Mouse (Mus musculus) embryonic fibroblast, embryonic 13.5 days (primary cell): ENCODE data around the gene Tmem115. TPM values are rescaled to one million over a fixed set of nuclear protein-coding genes. Genes with fewer than 3 reads are reported as not detected.

Source experiments
- H3K27ac ChIP-seq: 2 replicates; pipeline ENCODE4 v1.5.1; 2012; ENCODE audit warnings: low read length, control low read depth, inconsistent platforms; ENCODE audit not compliant: insufficient read depth
- H3K4me1 ChIP-seq: 2 replicates; pipeline ENCODE4 v1.6.1; 2011; ENCODE audit warnings: low read length; ENCODE audit not compliant: control insufficient read depth, insufficient read depth
- H3K4me3 ChIP-seq: 2 replicates; pipeline ENCODE4 v1.5.1; 2011; ENCODE audit warnings: mild to moderate bottlenecking, control low read depth, low read length; ENCODE audit not compliant: insufficient read depth
- CTCF ChIP-seq: IDR thresholded peaks from 2 replicates; pipeline ENCODE4 v1.5.1; 2011; ENCODE audit warnings: mild to moderate bottlenecking, control low read depth, low read length, moderate library complexity, borderline replicate concordance; ENCODE audit not compliant: insufficient read depth
- POLR2A ChIP-seq: IDR thresholded peaks from 2 replicates; pipeline ENCODE4 v1.6.1; 2011; ENCODE audit warnings: low read depth, mild to moderate bottlenecking, control low read depth, low read length, moderate library complexity
- polyA plus RNA-seq: library from polyadenylated mRNA; stranded (reverse); fragments of >200 nt; gene quantifications from 2 replicates; pipeline ENCODE4 v1.2.4, GENCODE M21; 2011; ENCODE audit warnings: low read depth; ENCODE audit not compliant: missing spikeins, insufficient read length

Tmem115 gene
- polyA plus RNA-seq, 1 experiment, result 21.4 TPM

GRCm38 (mm10) chr9:107548820-107549219 is 15.1 kb downstream of the Tmem115 start:
- TF ChIP-seq POLR2A (no peak), CTCF (no peak)
- Histone ChIP-seq H3K4me1 (peaks cover 5% of the 10 kb centered on the region; the same call in 1 of the 2 replicates), H3K27ac (no peak overlapping the region), H3K4me3 (no peak overlapping the region)

GRCm38 (mm10) chr9:107549297-107550074 is 15.7 kb downstream of the Tmem115 start:
- H3K27ac ChIP-seq, result no peak overlapping the region
- peaks cover 5% of the 10 kb centered on the region; the same call in 1 of the 2 replicates for H3K4me1 ChIP-seq
- TF ChIP-seq CTCF, result no peak
- no peak for TF ChIP-seq POLR2A
- no peak overlapping the region for H3K4me3 ChIP-seq

GRCm38 (mm10) chr9:107550491-107551116 is 16.9 kb downstream of the Tmem115 start:
- Histone ChIP-seq H3K4me1 (peaks cover 5% of the 10 kb centered on the region; the same call in 1 of the 2 replicates), H3K4me3 (no peak overlapping the region), H3K27ac (no peak overlapping the region)
- TF ChIP-seq CTCF, result no peak
- no peak for TF ChIP-seq POLR2A

- Histone ChIP-seq H3K4me1 (peaks cover 5% of the 10 kb centered on the region; the same call in 1 of the 2 replicates), H3K27ac (peak within 1 kb of the TSS; percentile 27), H3K4me3 (peak within 1 kb of the TSS; percentile 62)
- TF ChIP-seq POLR2A (peak; percentile 83), CTCF (no peak)
Observed at GRCm38 (mm10) chr9:107551117-107551889, 17.6 kb downstream of the Tmem115 start, which contains the start of gene Rassf1. TSS of gene Rassf1 (plus strand) at chr9:107551555.

GRCm38 (mm10) chr9:107551890-107552355 is 18.2 kb downstream of the Tmem115 start:
- peak overlapping the region; percentile 62 for H3K4me3 ChIP-seq
- peaks cover 5% of the 10 kb centered on the region; the same call in 1 of the 2 replicates for H3K4me1 ChIP-seq
- TF ChIP-seq CTCF (no peak), POLR2A (peak; percentile 72)

GRCm38 (mm10) chr9:107552690-107553393 is 19.1 kb downstream of the Tmem115 start:
- TF ChIP-seq CTCF, result no peak
- TF ChIP-seq POLR2A, result no peak
- Histone ChIP-seq H3K27ac (no peak overlapping the region), H3K4me3 (peak overlapping the region; percentile 62), H3K4me1 (peaks cover 12% of the 10 kb centered on the region)

More at GRCm38 (mm10) chr9:107551890-107552355, 18.2 kb downstream of the Tmem115 start:
- H3K27ac ChIP-seq, result peak overlapping the region; percentile 27

GRCm38 (mm10) chr9:107553541-107554318 is 20.0 kb downstream of the Tmem115 start:
- H3K4me3 ChIP-seq, result peak overlapping the region; percentile 62
- TF ChIP-seq POLR2A, result no peak
- TF ChIP-seq CTCF, result no peak
- H3K27ac ChIP-seq, result peak overlapping the region; percentile 55
- H3K4me1 ChIP-seq, result peaks cover 12% of the 10 kb centered on the region

GRCm38 (mm10) chr9:107554319-107554825 is 20.6 kb downstream of the Tmem115 start:
- peak overlapping the region; percentile 95 for H3K27ac ChIP-seq
- peaks cover 12% of the 10 kb centered on the region for H3K4me1 ChIP-seq
- peak overlapping the region; percentile 76 for H3K4me3 ChIP-seq
- no peak for TF ChIP-seq CTCF
- TF ChIP-seq POLR2A, result peak; percentile 91
